Mouse (Mus musculus) intestine, embryonic 14.5 days (tissue): ENCODE data around the gene Mlana. TPM values are rescaled to one million over a fixed set of nuclear protein-coding genes. Genes with fewer than 3 reads are reported as not detected.
A peak's percentile ranks its signal among the peaks of the same experiment; 100 is the strongest.

Experiments used
- ATAC-seq: fragments of 200-750 bp; cut with Nextera tagmentation; replicated peaks from 2 replicates; pipeline ENCODE4 v1.8.0; 2017; ENCODE audit warnings: low read depth, moderate number of reproducible peaks, moderate TSS enrichment, moderate library complexity; ENCODE audit not compliant: low FRiP score, low TSS enrichment
- DNase-seq: peaks from one replicate; pipeline ENCODE4 v3.0.0-alpha.2; 2018; ENCODE audit warnings: low spot score
- H3K27ac ChIP-seq: fragments of 300-500 bp; sonication (generic); 2 replicates; pipeline ENCODE4 v1.5.1; 2014; ENCODE audit warnings: low read depth, mild to moderate bottlenecking, control low read depth
- H3K27me3 ChIP-seq: fragments of 300-500 bp; sonication (generic); replicated peaks from 2 replicates; pipeline ENCODE4 v1.6.1; 2014; ENCODE audit warnings: low read length, control low read depth; ENCODE audit not compliant: control insufficient read depth, insufficient read depth
- H3K36me3 ChIP-seq: fragments of 300-500 bp; sonication (generic); 2 replicates; pipeline ENCODE4 v1.6.1; 2014; ENCODE audit warnings: low read length, control low read depth; ENCODE audit not compliant: control insufficient read depth, insufficient read depth
- H3K4me1 ChIP-seq: fragments of 300-500 bp; sonication (generic); replicated peaks from 2 replicates; pipeline ENCODE4 v1.6.1; 2014; ENCODE audit warnings: low read length, control low read depth, mixed read lengths; ENCODE audit not compliant: control insufficient read depth, insufficient read depth
- H3K4me2 ChIP-seq: fragments of 300-500 bp; sonication (generic); 2 replicates; pipeline ENCODE4 v1.6.1; 2014; ENCODE audit warnings: low read length
- H3K4me3 ChIP-seq: fragments of 300-500 bp; sonication (generic); 2 replicates; pipeline ENCODE4 v1.5.1; 2014; ENCODE audit warnings: low read depth, low read length, control low read depth, mixed read lengths
- H3K9ac ChIP-seq: fragments of 300-500 bp; sonication (generic); 2 replicates; pipeline ENCODE4 v1.6.1; 2014; ENCODE audit warnings: mild to moderate bottlenecking, low read length
- H3K9me3 ChIP-seq: fragments of 300-500 bp; sonication (generic); 2 replicates; pipeline ENCODE4 v1.6.1; 2016; ENCODE audit warnings: low read length, control low read depth; ENCODE audit not compliant: control insufficient read depth
- WGBS: fragments of 180-500 bp; shearing (Covaris S2); extraction: QIAGEN DNeasy Blood & Tissue Kit; methylation state at CpG from one replicate; pipeline ENCODE4 v1.1.7; 2014; 5-methylcytosine and 5-hydroxymethylcytosine counted together
- polyA plus RNA-seq: library from polyadenylated mRNA; unstranded; fragments of >200 nt; fragmentation: Nextera tagmentation; extraction: Ambion mirVana; gene quantifications from 2 replicates; pipeline ENCODE4 v1.2.1, GENCODE M21; 2014

Mlana gene
- polyA plus RNA-seq, 1 experiment from 2014 or later, result not detected

- Histone ChIP-seq H3K27me3 (peaks cover 27% of the 10 kb centered on the region; the same call in 1 of the 2 replicates), H3K4me1 (no peaks in the 10 kb centered on the region), H3K9me3 (peaks cover 12% of the 10 kb centered on the region; the same call in 1 of the 2 replicates), H3K36me3 (no peaks in the 10 kb centered on the region), H3K27ac (no peak overlapping the region), H3K4me2 (no peak overlapping the region), H3K4me3 (no peak overlapping the region), H3K9ac (no peak overlapping the region)
- ATAC-seq (no peak), DNase-seq (no peak)
- 55% methylated on average over 13 of the region's 13 CpGs for WGBS
These were observed 17.2 kb upstream of the Mlana start for GRCm38 (mm10) chr19:29680182-29681152.

DNA sequence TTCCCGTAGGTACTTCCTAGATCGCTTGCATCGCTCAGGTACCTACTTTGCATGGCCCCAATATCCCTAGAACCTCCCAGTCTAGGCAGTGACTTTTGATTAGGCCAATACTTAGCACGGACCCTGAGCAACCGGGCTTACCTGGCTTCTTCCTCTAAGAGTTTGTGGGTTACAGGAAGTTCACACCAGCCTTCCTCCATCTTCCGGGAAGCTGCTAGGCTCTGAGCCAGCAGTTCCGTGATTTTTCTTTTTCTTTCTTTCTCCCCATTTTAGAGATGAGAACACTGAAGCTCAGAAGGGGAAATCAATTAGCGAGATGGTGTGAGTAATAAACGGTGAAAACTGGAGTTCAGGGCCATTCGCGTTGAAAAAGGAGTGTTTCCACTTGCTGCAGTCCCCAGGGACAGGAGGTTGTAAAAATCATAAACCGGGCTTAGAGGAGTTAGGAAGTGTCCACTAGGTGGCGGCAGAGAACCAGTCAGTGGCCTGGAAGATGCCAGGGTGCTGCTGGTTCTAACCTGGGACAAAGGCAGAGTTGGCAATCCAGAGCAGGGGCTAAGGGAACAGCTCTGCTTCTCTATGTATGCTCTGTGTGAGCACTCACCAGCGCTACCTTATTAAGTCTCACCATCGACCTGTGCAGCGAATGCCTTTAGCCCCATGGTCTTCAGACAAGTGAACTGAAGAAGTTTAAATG lies 13.6 kb upstream of the Mlana start:
- peaks cover 12% of the 10 kb centered on the region; the same call in 1 of the 2 replicates for H3K9me3 ChIP-seq
- H3K4me1 ChIP-seq, result no peaks in the 10 kb centered on the region
- no peak overlapping the region for H3K9ac ChIP-seq
- H3K27me3 ChIP-seq, result peaks cover 18% of the 10 kb centered on the region; the same call in 1 of the 2 replicates
- 51% methylated on average over 16 of the region's 16 CpGs for WGBS
- H3K36me3 ChIP-seq, result no peaks in the 10 kb centered on the region
- no peak overlapping the region for H3K27ac ChIP-seq
- H3K4me3 ChIP-seq, result no peak overlapping the region
- no peak overlapping the region for H3K4me2 ChIP-seq
- DNase-seq (peak; percentile 80), ATAC-seq (no peak)

DNA sequence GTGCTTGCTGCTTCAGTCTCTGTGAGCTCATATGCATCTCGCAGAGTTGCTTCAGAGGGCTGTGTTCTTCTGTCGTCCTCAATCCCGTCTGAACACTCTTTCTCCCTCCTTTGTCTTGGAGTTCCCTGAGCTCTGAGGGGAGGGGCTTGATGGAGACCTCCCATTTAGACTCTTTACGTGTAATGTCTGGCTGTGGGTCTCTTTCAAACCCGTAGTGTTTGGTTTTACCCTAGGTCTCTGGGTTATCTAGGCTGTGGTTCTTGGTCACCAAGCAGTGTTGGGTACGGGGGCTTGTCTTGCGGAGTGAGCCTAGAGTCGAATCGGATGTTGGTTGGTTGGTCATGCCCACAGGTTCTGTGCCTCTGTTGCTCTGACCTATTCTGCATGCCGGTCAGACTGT lies 2.6 kb upstream of the Mlana start:
- H3K9me3 ChIP-seq, result 0 out of 2 replicates have a peak, but pooled peaks cover 2% of the 10 kb centered on the region
- H3K27me3 ChIP-seq, result no peaks in the 10 kb centered on the region
- H3K27ac ChIP-seq, result no peak overlapping the region
- 89% methylated on average over 10 of the region's 10 CpGs for WGBS
- H3K36me3 ChIP-seq, result no peaks in the 10 kb centered on the region
- H3K9ac ChIP-seq, result no peak overlapping the region
- no peaks in the 10 kb centered on the region for H3K4me1 ChIP-seq
- no peak for ATAC-seq
- no peak for DNase-seq
- H3K4me2 ChIP-seq, result no peak overlapping the region
- no peak overlapping the region for H3K4me3 ChIP-seq

GRCm38 (mm10) chr19:29696309-29696708 lies 1.3 kb upstream of the Mlana start:
- Histone ChIP-seq H3K4me1 (no peaks in the 10 kb centered on the region), H3K27me3 (no peaks in the 10 kb centered on the region), H3K4me3 (no peak overlapping the region), H3K9ac (no peak overlapping the region), H3K36me3 (no peaks in the 10 kb centered on the region), H3K9me3 (0 out of 2 replicates have a peak, but pooled peaks cover 2% of the 10 kb centered on the region), H3K4me2 (no peak overlapping the region), H3K27ac (no peak overlapping the region)
- DNase-seq (no peak), ATAC-seq (no peak)
- WGBS, result 94% methylated on average over 4 of the region's 4 CpGs

DNA sequence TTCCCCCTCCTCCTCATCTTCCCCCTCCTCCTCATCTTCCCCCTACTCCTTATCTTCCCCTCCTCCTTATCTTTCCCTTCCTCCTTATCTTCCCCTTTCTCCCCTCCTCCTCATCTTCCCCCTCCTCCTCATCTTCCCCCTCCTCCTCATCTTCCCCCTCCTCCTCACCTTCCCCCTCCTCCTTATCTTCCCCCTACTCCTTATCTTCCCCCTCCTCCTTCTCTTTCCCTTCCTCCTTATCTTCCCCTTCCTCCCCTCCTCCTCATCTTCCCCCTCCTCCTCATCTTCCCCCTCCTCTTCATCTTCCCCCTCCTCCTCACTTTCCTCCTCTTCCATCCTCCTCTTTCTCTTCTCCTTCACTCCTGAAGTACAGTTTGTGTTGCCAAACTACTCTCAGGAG lies 784 bp upstream of the Mlana start:
- Histone ChIP-seq H3K9me3 (0 out of 2 replicates have a peak, but pooled peaks cover 2% of the 10 kb centered on the region), H3K9ac (no peak overlapping the region), H3K4me3 (no peak overlapping the region), H3K4me2 (no peak overlapping the region), H3K36me3 (no peaks in the 10 kb centered on the region), H3K27me3 (no peaks in the 10 kb centered on the region), H3K27ac (no peak overlapping the region), H3K4me1 (no peaks in the 10 kb centered on the region)
- no peak for DNase-seq
- ATAC-seq, result no peak

DNA sequence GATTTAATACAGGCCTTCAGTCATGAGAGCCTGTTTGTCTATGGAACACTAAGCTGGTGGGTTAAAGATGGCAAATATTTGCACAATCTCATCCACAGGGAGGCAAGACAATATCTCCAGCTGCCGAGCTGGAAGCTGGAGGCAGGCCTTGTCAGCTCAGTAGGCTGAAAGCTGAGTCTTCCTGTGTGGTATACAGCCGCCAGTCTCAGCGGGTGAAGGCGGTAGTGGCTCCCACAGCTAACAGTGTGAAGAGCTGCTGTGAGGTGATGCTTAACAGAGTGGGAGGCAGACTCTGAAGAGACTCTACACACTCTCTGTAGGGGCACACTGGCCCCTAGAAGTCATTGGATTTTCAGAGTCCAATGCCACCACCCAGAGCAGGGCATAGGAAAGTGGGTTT lies 4.1 kb downstream of the Mlana start:
- Histone ChIP-seq H3K9me3 (no peaks in the 10 kb centered on the region), H3K4me2 (no peak overlapping the region), H3K4me1 (no peaks in the 10 kb centered on the region), H3K4me3 (no peak overlapping the region), H3K36me3 (no peaks in the 10 kb centered on the region), H3K9ac (no peak overlapping the region), H3K27me3 (no peaks in the 10 kb centered on the region), H3K27ac (no peak overlapping the region)
- 59% methylated on average over 4 of the region's 4 CpGs for WGBS
- no peak for DNase-seq
- ATAC-seq, result no peak

- 91% methylated on average over 13 of the region's 13 CpGs for WGBS
- Histone ChIP-seq H3K4me3 (no peak overlapping the region), H3K27me3 (no peaks in the 10 kb centered on the region), H3K27ac (no peak overlapping the region), H3K9me3 (no peaks in the 10 kb centered on the region), H3K4me2 (no peak overlapping the region), H3K36me3 (no peaks in the 10 kb centered on the region), H3K4me1 (no peaks in the 10 kb centered on the region; the same call in 1 of the 2 replicates), H3K9ac (no peak overlapping the region)
- DNase-seq, result no peak
- ATAC-seq, result no peak
These were observed 6.8 kb downstream of the Mlana start for GRCm38 (mm10) chr19:29704436-29704835.

DNA sequence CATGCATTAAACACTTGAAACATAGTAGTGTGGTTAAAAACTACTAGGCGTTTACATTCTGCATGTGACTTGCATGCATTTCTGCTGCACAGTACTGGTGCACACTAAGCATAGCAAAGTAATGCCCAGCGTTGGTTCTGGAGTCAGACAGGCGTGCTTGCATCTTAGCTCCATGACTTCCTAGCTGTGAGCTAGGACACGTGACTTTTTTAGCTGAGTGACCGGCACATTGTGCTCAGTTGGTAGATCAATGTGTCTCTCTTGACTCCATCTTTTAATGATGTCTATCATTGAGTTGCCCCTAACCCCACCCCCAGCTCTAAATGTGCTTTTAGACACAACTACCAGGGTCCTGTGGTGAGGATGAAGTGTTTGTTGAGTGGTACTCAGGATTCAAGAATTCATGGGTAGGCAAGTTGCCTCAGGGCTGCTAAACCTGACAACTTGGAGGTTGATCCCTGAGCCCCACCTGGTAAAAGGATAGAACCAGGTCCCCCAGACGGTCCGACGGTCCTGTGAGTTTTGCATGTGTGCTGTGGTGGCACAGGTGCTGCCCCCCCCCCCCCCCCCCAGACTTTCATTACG lies 9.8 kb downstream of the Mlana start:
- H3K4me2 ChIP-seq, result no peak overlapping the region
- peak; percentile 25 for DNase-seq
- no peak overlapping the region for H3K27ac ChIP-seq
- H3K9me3 ChIP-seq, result no peaks in the 10 kb centered on the region
- no peaks in the 10 kb centered on the region for H3K27me3 ChIP-seq
- no peak for ATAC-seq
- no peaks in the 10 kb centered on the region; the same call in 1 of the 2 replicates for H3K4me1 ChIP-seq
- no peak overlapping the region for H3K4me3 ChIP-seq
- no peaks in the 10 kb centered on the region for H3K36me3 ChIP-seq
- WGBS, result 87% methylated on average over 9 of the region's 9 CpGs
- no peak overlapping the region for H3K9ac ChIP-seq
